Mouse (Mus musculus): Measurements from ENCODE around the gene Crtc3. TPM values are rescaled to one million over a fixed set of nuclear protein-coding genes. Genes with fewer than 3 reads are reported as not detected.

Crtc3 gene
- total RNA-seq, 1 experiment from 2014 or later, result 23.1 TPM

Other genes with a start within 250 kb of the Crtc3 start
- gene Blm, start 153.8 kb downstream of the Crtc3 start, total RNA-seq (2017), result 14.3 to 17.8 TPM (median 14.4 TPM) in 3 replicates
- gene Iqgap1, start 137.1 kb upstream of the Crtc3 start, total RNA-seq (2017), result 598 to 656 TPM (median 610 TPM) in 3 replicates
- 6.9 to 12.1 TPM (median 9.2 TPM) in 3 replicates for gene Zscan2, start 172.0 kb upstream of the Crtc3 start, total RNA-seq (2017)
- gene Wdr73, start 212.4 kb upstream of the Crtc3 start, total RNA-seq (2017), result 6.9 to 25.2 TPM (median 10.8 TPM) in 3 replicates
- 1.6 to 7.3 TPM (median 3.1 TPM) in 3 replicates for gene Nmb, start 216.2 kb upstream of the Crtc3 start, total RNA-seq (2017)